Mouse (Mus musculus): ENCODE results near the gene Man2a2.
"Not testable (repeated sequence)": the region's sequence is repeated elsewhere in the genome, so short reads cannot be mapped to it uniquely, and the experiment has no call there.

The Man2a2 gene

DNA sequence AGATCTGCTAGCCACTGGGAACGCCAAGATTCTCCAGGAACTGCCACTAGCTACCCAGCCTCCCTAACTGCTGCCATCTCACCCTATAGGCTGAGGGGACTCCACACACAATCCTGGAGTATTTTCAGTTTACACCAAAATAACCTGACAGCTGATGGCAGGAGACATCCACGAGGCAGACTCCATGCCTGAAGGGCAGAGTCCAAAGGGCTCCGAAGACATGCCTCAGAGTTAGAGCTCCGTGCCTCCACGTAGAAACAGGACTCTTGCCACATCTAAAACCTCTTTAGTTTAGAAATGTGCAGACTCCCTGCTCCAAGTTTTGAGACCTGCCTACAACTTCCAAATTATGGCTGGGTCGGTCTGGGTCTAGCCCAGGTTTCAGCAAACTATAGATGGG is 29.4 kb upstream of the Man2a2 start:
- DNase-seq (ENCODE audit: extremely low spot score, low spot score) = no peak

- DNase-seq (ENCODE audit: extremely low spot score, low spot score) = no peak
These were observed 28.9 kb upstream of the Man2a2 start for GRCm38 (mm10) chr7:80400099-80400498.

DNA sequence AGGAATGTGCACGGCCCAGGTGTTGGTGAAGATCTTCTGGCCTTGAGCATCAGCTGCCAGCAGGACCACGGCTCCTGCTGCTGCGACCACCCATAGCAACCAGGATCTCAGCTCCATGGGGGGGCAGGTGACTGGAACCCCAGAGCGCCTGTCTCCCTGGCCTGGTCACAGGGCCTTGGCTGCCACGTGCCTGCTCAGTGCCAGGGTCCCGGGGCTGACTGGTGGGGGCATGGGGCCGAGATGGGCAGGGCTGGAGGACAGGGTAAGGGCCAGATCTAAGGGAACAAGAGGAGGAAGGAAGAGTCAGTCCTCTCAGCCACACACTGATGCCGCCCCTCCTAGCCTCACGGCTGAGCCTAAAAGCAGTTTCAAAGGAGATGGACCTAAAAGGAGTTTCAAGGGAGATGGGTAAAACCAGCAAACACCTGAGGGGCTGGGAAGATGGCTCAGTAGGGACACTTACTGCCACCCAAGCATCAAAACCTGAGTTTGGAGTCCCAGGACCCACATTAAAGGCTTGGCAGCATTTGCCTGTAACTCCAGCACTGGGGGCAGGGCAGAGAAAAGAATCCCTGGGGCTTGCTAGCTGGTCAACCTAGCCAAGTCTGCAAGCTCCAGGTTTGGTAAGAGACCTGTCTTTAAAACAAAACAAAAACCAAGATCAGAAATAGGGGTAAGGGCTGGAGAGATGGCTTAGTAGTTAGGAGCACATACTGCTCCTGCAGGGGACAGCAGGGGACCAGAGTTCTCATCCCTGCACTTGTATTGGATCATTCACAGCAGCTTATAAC is 27.7 kb upstream of the Man2a2 start:
- no peak for DNase-seq (ENCODE audit: extremely low spot score, low spot score)

DNA sequence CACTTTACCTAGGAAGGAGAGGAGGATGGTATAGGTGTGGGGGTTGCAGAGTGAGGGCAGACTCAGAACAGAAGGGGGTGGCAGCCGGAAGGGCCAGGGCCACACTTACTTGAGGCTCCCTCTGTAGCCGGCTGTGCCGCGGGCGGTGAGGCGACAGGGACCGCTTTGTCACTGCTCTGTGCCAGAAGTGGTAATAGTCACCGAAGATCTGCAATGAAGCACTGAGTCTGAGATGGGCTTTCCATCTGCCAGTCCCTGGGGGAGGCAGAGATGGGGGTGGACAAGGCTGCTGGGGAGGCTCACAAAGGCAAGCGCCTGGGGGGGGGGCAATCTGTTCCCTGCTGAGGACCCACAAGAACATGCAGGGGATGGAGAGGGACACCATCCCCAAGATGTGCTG is 26.8 kb upstream of the Man2a2 start:
- no peak for DNase-seq (ENCODE audit: extremely low spot score, low spot score)

GRCm38 (mm10) chr7:80396427-80396826 is 25.3 kb upstream of the Man2a2 start:
- not testable (repeated sequence) for DNase-seq (ENCODE audit: extremely low spot score, low spot score)

DNA sequence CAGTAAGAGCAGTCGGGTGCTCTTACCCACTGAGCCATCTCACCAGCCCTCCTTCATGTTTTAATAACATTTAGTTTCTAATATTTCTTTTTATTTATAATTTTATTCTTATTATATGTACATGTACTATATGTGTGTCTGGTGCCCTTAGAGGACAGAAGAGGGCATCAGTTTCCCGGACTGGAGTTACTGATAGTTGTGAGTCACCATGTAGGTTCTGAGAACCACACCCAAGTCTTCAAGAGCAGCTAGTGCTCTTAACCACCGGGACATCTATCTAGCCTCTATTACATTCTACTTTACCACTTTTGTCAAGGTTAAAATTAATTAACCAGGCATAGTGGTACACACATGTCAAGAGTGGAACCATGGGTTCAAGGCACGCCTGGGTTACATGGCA is 23.4 kb upstream of the Man2a2 start:
- DNase-seq (ENCODE audit: extremely low spot score, low spot score) = no peak

GRCm38 (mm10) chr7:80392119-80392518 is 20.9 kb upstream of the Man2a2 start:
- DNase-seq (ENCODE audit: extremely low spot score, low spot score) = no peak

- DNase-seq (ENCODE audit: extremely low spot score, low spot score) = peak; percentile 62
These were observed 16.7 kb upstream of the Man2a2 start, which contains the start of gene Fes for GRCm38 (mm10) chr7:80387633-80388543. Fes (minus strand) TSS chr7:80387946.

DNA sequence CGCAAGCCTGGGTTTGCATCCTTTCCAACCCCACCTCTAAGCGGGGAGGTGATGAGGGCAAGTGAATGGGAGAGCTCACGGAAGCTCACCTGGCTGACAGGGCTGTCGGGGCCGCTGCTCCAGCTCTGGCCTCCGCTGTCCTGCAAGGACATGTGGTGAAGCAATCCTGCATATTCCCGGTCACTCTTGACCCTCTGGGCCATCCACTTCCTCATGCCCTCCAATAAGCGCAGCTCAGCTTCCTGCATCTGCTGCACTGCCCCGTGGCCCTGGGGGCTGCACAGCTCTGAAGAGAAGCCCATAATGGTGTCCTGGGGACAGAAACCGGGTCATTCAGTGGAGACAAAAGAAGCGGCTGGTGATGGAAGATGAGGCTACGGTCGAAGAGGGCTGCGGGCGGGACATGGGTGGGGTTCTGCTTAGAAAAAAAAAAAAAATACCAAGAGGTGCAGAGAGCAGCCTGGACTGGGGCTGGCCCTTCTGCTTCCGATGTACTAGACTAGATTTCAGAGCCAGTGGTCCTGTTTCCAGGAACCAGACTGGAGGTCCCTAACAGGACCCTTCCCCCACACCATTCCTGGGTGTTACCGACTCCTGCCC is 16.0 kb upstream of the Man2a2 start:
- peak; percentile 44 for DNase-seq (ENCODE audit: extremely low spot score, low spot score)

GRCm38 (mm10) chr7:80386235-80386930 is 15.2 kb upstream of the Man2a2 start:
- DNase-seq (ENCODE audit: extremely low spot score, low spot score) = peak; percentile 96

- no peak for DNase-seq (ENCODE audit: extremely low spot score, low spot score)
These were observed 11.7 kb upstream of the Man2a2 start for GRCm38 (mm10) chr7:80382919-80383318.

- no peak for DNase-seq (ENCODE audit: extremely low spot score, low spot score)
These were observed 8.4 kb upstream of the Man2a2 start for GRCm38 (mm10) chr7:80379531-80379930.

- peak; percentile 75 for DNase-seq (ENCODE audit: extremely low spot score, low spot score)
These were observed 6.3 kb upstream of the Man2a2 start for GRCm38 (mm10) chr7:80377471-80377870.

DNA sequence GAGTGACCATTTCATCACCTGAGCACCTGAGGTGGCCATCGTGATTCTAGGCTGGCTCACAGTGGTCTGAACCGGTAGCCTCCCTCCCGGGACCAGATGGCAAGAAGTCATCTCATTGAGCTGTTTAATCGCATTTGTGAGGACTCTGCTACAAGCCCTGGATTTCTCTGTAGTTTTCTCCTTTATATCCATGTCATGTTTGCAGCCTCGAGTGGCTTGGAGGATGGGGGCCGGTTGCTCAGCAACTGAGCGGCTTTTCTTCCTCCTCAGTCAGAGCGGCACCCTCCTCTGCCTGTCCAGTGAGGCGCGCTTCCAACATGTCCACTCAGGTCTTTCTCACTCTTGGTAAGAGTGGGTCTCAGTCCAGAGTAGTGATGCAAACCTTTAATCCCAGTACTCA is 5.0 kb upstream of the Man2a2 start:
- no peak for DNase-seq (ENCODE audit: extremely low spot score, low spot score)

GRCm38 (mm10) chr7:80375376-80376039 is 4.3 kb upstream of the Man2a2 start:
- no peak for DNase-seq (ENCODE audit: extremely low spot score, low spot score)

DNA sequence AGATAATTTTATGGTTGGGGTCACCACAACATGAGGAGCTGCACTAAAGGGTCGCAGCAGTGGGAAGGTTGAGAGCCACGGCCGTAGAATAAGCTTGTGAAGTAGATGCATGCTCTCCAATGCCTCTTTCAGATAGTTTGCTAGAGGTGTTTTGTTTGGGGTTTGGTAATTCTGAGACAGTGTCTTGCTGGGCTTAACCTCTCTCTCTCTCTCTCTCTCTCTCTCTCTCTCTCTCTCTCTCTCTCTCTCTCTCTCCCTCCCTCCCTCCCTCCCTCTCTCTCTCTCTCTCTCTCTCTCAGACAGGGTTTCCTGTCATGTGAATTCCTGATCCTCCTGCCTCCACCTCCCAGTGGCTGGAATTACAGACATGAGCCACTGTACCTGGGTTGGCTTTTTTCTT is 3.6 kb upstream of the Man2a2 start:
- DNase-seq (ENCODE audit: extremely low spot score, low spot score) = no peak

DNA sequence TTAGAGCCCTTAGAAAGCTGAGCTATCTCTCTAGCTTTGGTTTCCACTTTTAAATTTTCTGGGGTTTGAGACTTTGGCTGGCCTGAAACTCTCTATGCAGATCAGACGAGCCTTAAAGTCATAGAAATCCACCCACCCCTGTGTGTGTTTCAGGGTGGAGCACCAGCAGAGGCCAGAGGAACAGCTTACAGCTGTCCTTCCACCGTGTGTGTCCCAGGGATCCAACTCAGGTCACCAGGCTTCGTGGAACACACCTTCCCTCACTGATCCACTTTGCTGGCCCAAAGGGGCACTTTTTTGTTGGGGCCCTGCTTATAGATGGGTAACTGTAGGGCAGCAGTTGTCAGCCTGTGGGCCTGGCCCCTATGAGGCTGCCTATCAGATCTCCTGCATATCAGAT is 3.1 kb upstream of the Man2a2 start:
- DNase-seq (ENCODE audit: extremely low spot score, low spot score) = no peak

GRCm38 (mm10) chr7:80373850-80374249 is 2.7 kb upstream of the Man2a2 start:
- DNase-seq (ENCODE audit: extremely low spot score, low spot score) = no peak

- DNase-seq (ENCODE audit: extremely low spot score, low spot score) = no peak
These were observed 2.2 kb upstream of the Man2a2 start for GRCm38 (mm10) chr7:80373352-80373751.

DNA sequence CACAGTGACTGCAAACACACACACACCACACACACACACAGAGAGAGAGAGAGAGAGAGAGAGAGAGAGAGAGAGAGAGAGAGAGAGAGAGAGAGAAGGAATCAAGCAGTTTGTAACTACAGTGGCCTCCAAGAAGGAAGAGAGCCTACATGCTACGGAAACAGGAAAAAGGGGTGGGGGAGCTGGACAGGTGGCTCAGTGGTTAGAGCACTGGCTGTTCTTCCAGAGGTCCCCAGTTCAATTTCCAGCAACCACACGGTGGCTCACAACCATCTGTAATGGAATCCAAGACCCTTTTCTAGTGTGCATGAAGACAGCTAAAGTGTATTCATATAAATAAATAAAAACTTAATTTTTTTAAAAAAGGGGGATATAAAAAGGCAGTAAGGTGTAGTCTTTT is 1.5 kb upstream of the Man2a2 start:
- DNase-seq (ENCODE audit: extremely low spot score, low spot score) = no peak

- no peak for DNase-seq (ENCODE audit: extremely low spot score, low spot score)
These were observed 991 bp upstream of the Man2a2 start for GRCm38 (mm10) chr7:80372166-80372565.
